Mouse (Mus musculus): Measurements from ENCODE around the gene Hook2.

DNA sequence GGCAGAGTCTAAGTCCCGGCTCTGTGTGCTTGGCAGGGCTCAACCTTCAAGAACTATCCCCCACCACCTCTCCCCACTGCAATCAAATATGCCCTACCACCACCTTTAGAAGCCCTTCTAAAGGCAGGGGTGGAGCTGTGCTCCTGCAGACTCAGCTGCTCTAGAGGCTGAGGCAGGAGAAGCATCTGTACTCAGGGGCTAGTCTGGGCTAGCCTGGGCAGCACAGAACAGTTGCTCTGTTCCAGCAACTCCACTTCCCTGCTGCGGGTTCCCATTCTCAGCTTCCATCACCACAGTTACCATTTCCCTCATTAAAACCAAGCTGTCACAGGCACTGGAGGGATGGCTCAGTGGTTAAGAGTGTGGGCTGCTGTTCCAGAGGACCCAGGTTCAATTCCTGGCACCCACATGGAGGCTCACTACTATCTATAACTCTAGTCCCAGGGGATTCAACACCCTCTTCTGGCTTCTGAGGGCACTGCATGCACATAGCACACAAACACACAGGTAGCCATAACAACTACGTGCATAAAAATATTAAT lies 31.2 kb downstream of the Hook2 start:
- TF ChIP-seq CTCF (IDR thresholded peaks at IDR 0.05) (peak; percentile 8; the same call in 1 of the 2 replicates), POLR2A (IDR thresholded peaks at IDR 0.05; ENCODE audit: insufficient read depth, low read depth, low read length) (no peak), EP300 (IDR thresholded peaks at IDR 0.05; ENCODE audit: insufficient read depth, low read depth, low read length) (no peak)

Data from heart, adult 2 months (tissue).